Mouse (Mus musculus) G1E (cell line): ENCODE data around the gene Ankrd40.

Experiments used
- CTCF ChIP-seq: IDR thresholded peaks from 2 replicates; pipeline ENCODE4 v1.5.1; 2012; ENCODE audit warnings: low read depth, low read length, inconsistent platforms, mixed read lengths
- GATA1 ChIP-seq: IDR thresholded peaks from 2 replicates; pipeline ENCODE4 v1.6.1; 2012; ENCODE audit warnings: borderline replicate concordance, low read length, inconsistent platforms, mixed read lengths
- GATA2 ChIP-seq: IDR thresholded peaks from 2 replicates; pipeline ENCODE4 v1.6.1; 2012; ENCODE audit warnings: low read depth, low read length, inconsistent platforms, borderline replicate concordance
- POLR2AphosphoS5 ChIP-seq: IDR thresholded peaks from 2 replicates; pipeline ENCODE4 v1.6.1; 2012; ENCODE audit warnings: low read depth, low read length, inconsistent platforms; ENCODE audit not compliant: insufficient replicate concordance
- TAL1 ChIP-seq: conservative IDR thresholded peaks from 2 replicates; pipeline ENCODE4 v1.6.1; 2012; ENCODE audit warnings: low read depth, low read length, inconsistent platforms, mixed read lengths

- no peak for TF ChIP-seq POLR2AphosphoS5
- TF ChIP-seq CTCF, result no peak
- no peak for TF ChIP-seq GATA1
- no peak for TF ChIP-seq GATA2
- no peak for TF ChIP-seq TAL1
Measured at GRCm38 (mm10) chr11:94322636-94323035, 5.2 kb upstream of the Ankrd40 start.
